Mouse (Mus musculus) thymus, adult 18-20 months (tissue): ENCODE data around the gene Foxp1.

ENCODE experiments used
- DNase-seq, 2 experiments: peaks; one replicate each; pipeline ENCODE4 v3.0.0; 2022; ENCODE audit warnings: mixed read lengths in 2 of 2

Foxp1 gene

GRCm38 (mm10) chr6:99251924-99252323, 270.6 kb downstream of the Foxp1 start:
- DNase-seq = no peak

DNA sequence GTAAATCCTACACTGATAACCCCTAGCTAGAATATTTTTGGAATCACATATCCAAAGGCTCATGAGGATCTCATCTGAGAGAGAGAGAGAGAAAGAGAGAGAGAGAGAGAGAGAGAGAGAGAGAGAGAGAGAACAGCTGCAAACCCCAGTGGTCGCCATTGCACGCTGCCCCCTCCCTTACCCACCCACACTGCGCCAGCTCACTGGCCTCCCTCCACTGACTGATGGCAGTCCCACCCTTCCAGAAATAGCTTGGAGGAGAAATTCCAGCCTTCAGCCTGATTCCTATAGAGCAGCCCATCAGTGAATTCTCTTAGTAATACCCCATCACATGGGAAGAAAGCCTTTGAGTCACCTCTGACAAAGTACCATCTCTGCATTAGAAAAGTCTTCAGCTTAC, 271.3 kb downstream of the Foxp1 start:
- no peak for DNase-seq

GRCm38 (mm10) chr6:99249496-99250030, 273.0 kb downstream of the Foxp1 start:
- DNase-seq = no peak

DNA sequence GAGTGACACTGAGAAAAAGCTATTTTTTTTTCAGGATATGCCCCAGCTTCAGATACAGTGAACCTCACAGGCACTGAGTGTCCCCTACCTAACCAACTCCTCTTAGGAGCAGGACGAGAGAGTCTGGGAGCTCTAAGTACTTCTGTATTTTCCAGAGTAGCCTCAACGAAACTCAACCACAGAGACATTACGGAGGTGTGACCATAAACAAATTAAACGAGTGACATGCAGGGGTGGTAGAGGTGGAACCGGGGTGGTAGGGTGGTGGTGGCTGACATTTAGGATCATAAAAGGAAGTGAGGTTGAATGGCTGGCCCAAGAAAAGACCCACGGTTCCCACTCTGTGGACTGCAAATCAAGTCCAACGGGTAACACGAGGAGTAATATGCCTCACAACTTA, 274.1 kb downstream of the Foxp1 start:
- DNase-seq = no peak

DNA sequence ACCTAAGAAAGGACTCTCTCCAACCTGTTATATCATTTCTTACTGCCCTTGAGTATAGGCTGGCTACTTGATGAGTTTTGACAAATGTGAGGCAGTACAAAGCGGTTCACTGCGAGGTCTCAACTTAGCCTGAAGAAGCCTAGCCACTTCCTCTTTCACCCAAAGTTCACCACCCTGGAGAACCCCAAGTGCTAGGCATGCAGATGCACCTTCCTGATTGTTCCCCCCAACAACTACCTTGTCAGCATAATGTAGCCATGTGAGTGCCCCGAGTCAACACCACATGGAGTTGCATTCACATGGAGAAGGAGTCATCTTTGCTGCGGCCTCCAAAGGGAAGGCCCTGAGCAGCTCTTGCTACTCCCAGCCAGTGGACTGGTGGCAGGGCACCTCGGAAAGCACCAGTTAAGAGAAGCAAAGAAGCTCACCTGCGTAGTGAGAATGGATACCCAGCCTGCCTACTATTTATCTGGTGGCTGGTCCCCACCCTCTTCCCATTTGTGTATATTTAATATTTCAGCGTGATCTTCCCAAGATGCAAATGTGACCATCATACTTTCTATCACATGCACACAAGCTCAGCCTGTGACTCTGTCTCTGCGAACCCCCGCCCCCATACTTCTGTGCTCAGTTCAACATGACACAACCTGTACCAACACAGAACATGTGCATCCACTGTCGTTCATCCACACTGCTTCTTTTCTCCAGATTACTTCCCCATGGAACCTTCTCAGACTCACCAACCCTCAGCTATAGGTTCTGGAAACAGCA, 280.7 kb downstream of the Foxp1 start:
- DNase-seq = peak in 1 of 2 experiments; percentile 19

DNA sequence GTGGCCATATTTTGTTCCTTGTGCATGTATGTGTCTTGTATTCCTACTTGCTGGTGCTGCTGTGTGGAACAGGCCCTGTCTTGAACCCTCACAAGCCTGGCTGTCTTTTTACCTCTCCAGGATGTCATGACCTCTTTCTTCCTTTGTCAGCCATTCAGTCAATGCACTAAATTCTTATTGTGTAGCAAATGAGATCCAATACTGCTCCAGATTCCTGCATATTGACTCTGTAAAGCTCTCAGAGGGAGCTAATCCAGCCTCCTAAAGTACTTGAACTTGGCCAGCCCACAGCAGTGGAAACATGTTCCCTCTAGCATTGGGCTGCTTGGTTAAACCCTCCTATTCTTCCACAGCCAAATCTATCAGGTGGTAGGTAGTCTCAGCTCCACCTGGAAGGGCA, 281.8 kb downstream of the Foxp1 start:
- no peak for DNase-seq

GRCm38 (mm10) chr6:99235588-99235987, 286.9 kb downstream of the Foxp1 start:
- DNase-seq = no peak

DNA sequence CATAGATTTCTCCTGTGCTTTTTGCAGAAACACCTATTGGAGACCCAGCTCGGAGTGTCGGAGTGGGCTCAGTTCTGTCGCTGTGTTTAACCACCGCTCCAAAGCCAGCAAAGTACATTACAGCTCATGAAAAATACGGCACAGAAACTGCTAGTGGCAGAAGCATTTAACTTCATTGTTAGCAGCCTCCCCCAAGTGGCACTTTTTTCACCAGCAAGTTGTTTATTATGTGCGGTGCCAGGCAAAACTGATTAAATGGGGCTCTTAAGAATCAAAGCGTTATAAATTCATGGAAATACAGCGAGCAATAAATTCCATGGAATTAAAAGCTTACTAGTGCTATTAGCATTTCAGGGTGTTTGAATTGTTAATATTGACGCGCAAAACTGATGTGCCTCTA, 289.1 kb downstream of the Foxp1 start:
- DNase-seq = no peak

GRCm38 (mm10) chr6:99228336-99228870, 294.1 kb downstream of the Foxp1 start:
- no peak for DNase-seq

GRCm38 (mm10) chr6:99221147-99221546, 301.4 kb downstream of the Foxp1 start:
- DNase-seq = no peak

GRCm38 (mm10) chr6:99220472-99220871, 302.0 kb downstream of the Foxp1 start:
- DNase-seq = no peak

DNA sequence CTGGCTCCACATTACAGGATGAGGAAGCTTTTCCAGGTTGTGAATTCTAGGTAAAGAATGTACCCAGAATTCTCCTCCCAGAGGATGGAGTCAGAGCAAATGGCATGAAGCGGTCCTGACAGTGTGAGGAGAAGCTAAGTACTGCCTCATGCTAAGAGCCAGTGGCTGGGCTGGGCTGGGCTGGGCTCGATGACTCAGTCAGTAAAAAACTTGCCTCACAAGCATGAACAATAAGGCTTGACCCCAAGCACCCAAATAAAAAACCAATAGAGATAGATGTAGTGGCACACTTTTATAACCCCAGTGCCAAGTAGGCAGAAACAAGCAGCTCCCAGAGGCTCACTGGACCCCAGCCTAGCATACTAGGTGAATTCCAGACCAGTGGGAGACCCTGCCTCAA, 304.7 kb downstream of the Foxp1 start:
- DNase-seq = no peak

GRCm38 (mm10) chr6:99217155-99217554, 305.4 kb downstream of the Foxp1 start:
- no peak for DNase-seq

DNA sequence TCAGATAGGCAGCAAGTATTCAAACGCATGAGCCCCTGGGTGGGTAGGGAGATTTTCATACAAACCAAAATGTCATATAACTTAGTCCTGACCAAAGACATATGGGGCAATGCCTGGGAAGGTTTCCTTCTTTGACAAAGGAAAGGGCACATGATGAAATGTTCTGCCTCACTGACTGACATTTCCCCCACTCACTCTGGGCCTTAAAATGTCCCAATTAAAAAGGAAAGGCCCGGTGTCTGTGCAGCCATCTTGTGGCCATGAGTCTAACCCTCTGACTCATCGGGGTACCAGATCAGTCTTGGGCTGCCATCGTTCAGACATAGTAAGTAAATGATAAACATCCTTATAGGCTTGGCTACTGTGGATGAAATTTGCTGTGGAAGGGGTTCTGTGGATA, 310.1 kb downstream of the Foxp1 start:
- DNase-seq = no peak

GRCm38 (mm10) chr6:99211663-99212333, 310.7 kb downstream of the Foxp1 start:
- no peak for DNase-seq

DNA sequence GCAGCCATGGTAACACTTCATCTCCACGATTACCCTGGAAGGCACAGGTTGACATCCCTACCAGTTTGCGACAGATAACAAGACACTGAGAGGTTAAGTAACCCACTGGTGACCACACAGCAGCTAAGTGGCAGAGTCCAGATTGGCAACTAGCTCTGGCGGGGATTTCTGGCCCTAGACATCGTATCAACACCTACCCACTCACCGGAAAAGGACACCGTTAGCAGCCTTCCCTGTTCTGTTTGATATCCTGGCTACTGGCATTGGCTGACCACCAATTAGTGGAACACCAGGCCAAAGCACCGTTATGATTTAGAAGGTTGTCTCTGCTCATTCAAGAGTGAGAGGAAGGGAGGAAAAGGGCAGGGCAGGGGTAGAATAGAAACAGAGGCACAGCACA, 312.4 kb downstream of the Foxp1 start:
- DNase-seq = no peak

DNA sequence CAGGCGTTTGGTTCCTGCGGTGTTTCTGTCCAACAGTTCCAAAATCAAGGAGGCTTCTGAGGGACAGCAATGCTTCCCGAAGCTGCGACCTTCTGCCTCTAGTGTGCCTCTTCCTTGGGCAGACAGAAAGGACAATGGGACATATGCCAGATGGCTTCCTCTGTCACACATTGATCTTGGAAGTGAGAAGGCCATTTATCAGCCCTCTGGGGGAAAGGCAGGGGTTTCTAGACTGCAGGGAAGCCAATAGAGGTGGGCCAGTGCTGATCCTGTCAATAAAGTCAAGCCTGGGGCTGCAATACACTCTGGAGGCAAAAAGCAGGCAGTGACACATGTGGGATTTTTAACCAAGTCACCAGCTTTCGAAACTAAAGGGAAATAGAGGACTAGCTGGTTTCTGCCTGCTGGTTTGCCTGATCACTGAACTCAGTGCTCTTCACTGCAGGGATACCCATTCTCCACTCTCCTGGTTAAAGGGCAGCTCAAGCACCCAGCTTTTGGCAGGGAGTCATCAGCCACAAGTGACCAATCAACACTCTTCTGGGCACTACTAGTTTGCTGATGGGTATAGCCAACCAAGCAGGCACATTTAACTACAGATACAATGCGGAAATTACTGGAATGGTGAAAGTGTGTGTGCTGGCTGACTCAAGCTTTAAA, 315.2 kb downstream of the Foxp1 start:
- DNase-seq = no peak

- DNase-seq = no peak
Measured at GRCm38 (mm10) chr6:99206437-99206870, 316.1 kb downstream of the Foxp1 start.

GRCm38 (mm10) chr6:99205587-99206436, 316.7 kb downstream of the Foxp1 start:
- no peak for DNase-seq

DNA sequence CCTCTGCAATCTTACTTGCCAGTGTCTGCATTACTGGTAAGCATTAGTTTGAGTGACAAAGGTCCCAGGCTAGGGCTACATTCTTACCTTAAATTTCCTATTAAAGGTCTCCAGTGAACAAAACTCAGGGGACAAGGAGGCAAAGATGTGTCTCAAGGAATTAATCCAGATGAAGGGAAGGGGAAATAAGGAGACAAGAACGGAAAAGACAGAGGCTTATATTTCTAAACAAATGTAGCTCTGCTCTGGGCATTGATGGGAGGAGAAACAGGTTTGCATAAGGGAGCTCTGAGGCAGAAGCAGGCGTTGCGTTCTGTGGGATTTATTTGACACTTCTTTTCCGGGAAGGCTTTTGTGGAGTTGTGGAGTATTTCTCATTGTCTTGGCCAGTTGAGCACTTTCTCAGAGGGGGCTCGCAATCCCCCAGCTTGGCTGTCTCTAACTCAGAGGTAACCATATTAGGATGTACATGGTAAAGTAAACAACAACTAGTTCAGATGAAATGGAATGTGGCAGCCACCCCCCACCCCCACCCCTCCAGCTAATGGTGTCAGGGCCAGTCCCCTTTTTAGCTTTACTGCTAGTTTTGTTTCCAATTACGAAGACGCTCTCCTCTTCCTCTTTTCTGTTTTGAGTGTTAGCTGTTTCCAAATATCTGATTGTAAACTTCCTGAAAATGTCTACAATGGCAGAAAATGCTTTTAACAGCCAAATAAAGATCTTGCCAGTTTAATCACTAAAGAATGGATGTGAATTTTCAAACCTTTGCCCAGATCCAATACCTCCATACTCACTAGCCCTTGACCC, 317.5 kb downstream of the Foxp1 start:
- no peak for DNase-seq

DNA sequence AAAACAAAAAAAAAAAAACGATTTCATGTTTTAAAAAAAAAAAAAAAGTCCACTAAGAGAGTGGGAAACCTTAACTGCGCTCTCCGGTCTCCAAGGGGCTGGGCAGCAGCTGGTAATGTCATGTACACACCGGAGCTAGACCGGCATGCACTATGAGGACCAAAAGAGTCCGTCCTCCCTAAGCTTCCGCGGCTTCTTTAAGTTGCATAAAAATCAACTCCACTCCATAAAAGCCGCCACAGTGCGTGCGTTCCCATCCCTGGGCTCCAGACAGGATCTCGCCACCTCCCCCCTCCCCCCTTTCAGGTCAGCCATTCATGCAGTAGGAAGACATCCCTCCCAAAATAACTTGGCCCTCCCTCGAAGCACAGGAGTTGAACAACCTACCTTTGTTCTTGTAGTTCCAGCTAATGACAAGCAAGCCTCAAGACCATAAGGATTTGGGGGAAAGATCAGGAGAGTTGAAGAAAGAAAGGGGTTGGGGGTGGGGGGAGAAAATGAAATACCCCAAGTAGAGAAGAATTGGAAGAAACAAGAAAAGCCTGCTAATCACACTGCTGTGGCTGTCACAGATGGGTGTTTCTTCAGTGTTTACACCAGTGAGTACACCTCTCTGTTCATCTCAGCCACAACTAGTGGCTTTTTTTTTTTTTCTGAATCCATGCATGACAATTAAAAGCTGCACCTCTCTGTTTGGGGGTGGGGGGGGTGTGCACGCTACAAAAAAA, 318.3 kb downstream of the Foxp1 start:
- DNase-seq = no peak
